Comparison of ENCODE assay signal across 25 mouse cellular contexts in genomic region chr1:162533766-162534560, GRCm38 (mm10). TPM values are rescaled to one million over a fixed set of nuclear protein-coding genes. Genes with fewer than 3 reads are reported as not detected.
"Had no signal": no experiment of that assay in that cellular context is flagged by ENCODE, and none has a peak within 500 bp of the region (broad histone marks: within the 10 kb centered on the region; RNA-seq: fewer than 3 reads in every experiment).

No protein-coding gene starts in this region.

- H3K4me3 ChIP-seq: heart, adult 2 months; heart, embryonic 13.5 days; heart, embryonic 15.5 days; hindbrain, embryonic 13.5 days; hindbrain, embryonic 15.5 days; kidney, embryonic 15.5 days; layer of hippocampus, adult 2 months; left cerebral cortex, adult 2 months; limb, embryonic 10.5 days; limb, embryonic 12.5 days; liver, embryonic 13.5 days had no signal

- H3K4me1 ChIP-seq: heart, embryonic 13.5 days; heart, embryonic 15.5 days; hindbrain, embryonic 13.5 days; hindbrain, embryonic 15.5 days; kidney, embryonic 15.5 days; limb, embryonic 12.5 days; liver, embryonic 13.5 days had no signal

- H3K27ac ChIP-seq: heart, adult 2 months; heart, embryonic 13.5 days; heart, embryonic 15.5 days; hindbrain, embryonic 13.5 days; hindbrain, embryonic 15.5 days; hindbrain, postnatal 0 days; kidney, embryonic 15.5 days; kidney, postnatal 0 days; layer of hippocampus, adult 2 months; left cerebral cortex, adult 2 months; limb, embryonic 10.5 days; limb, embryonic 12.5 days; liver, embryonic 13.5 days had no signal

- H3K27me3 ChIP-seq: heart, embryonic 13.5 days; heart, embryonic 15.5 days; hindbrain, embryonic 15.5 days; kidney, embryonic 15.5 days; limb, embryonic 12.5 days; liver, embryonic 13.5 days had no signal

- DNase-seq: gastrocnemius, postnatal 14 days; gastrocnemius, postnatal 36 days; heart, adult 2 months; heart, postnatal 14 days; heart, postnatal 36 days; kidney, adult 11 months; kidney, adult 2 months; kidney, adult 9 months; kidney, postnatal 14 days; kidney, postnatal 4 days; liver; liver, embryonic 13.5 days had no signal

- ATAC-seq: hindbrain, postnatal 0 days; intestine, embryonic 16.5 days had no signal

RNA-seq across cellular contexts. Expression of gene Dnm3, which starts 56.1 kb away (rescaled TPM):
- total RNA-seq: hematopoietic stem cell, adult 5-6 weeks had no signal
